Mouse (Mus musculus) CH12.LX (cell line): ENCODE data around the gene Psmb6. TPM values are rescaled to one million over a fixed set of nuclear protein-coding genes. Genes with fewer than 3 reads are reported as not detected.

Experiments
- DNase-seq: peaks from one replicate; pipeline ENCODE4 v3.0.0-alpha.2; 2013; ENCODE audit errors: extremely low read depth
- H3K27ac ChIP-seq: 2 replicates; pipeline ENCODE4 v1.5.1; 2012; ENCODE audit warnings: low read depth, mild to moderate bottlenecking, control low read depth, moderate library complexity; ENCODE audit not compliant: insufficient read depth
- H3K27me3 ChIP-seq: replicated peaks from 2 replicates; pipeline ENCODE3; 2012; ENCODE audit warnings: inconsistent platforms
- H3K36me3 ChIP-seq, 2 experiments: replicated peaks in 1 of 2; 2 replicates each; pipeline versions ENCODE3 to v1.6.1; 2012; ENCODE audit warnings: inconsistent platforms in 1 of 2, low read length in 1 of 2, mild to moderate bottlenecking in 1 of 2, mixed read lengths in 1 of 2, moderate library complexity in 1 of 2; ENCODE audit not compliant: control insufficient read depth in 1 of 2, insufficient read depth in 1 of 2
- H3K4me1 ChIP-seq, 2 experiments: 2 replicates each; pipeline ENCODE4 v1.6.1; 2012; ENCODE audit warnings: inconsistent platforms in 1 of 2, moderate library complexity in 1 of 2; ENCODE audit not compliant: insufficient read depth in 2 of 2, control insufficient read depth in 1 of 2
- H3K4me2 ChIP-seq: 2 replicates; pipeline ENCODE4 v1.6.1; 2012; ENCODE audit warnings: low read depth, mild to moderate bottlenecking, control low read depth; ENCODE audit not compliant: poor library complexity, insufficient read depth, severe bottlenecking
- H3K4me3 ChIP-seq, 3 experiments: fragments of 150-350 bp in 1 of 3; sonication (generic) in 1 of 3; replicated peaks in 1 of 3; 2 replicates each; pipeline versions ENCODE3 to v1.5.1; 2011 to 2012; ENCODE audit warnings: low read depth in 2 of 3, low read length in 2 of 3, mild to moderate bottlenecking in 2 of 3, moderate library complexity in 2 of 3, control low read depth in 1 of 3, improper control_type of control experiment in 1 of 3, inconsistent platforms in 1 of 3, mixed read lengths in 1 of 3; ENCODE audit not compliant: poor library complexity in 1 of 3
- H3K79me2 ChIP-seq: replicated peaks from 2 replicates; pipeline ENCODE4 v1.6.1; 2012; ENCODE audit warnings: mild to moderate bottlenecking, moderate library complexity; ENCODE audit not compliant: control insufficient read depth, poor library complexity, insufficient read depth, severe bottlenecking; ENCODE audit errors: extremely low read depth
- H3K9ac ChIP-seq: 2 replicates; pipeline ENCODE4 v1.6.1; 2012; ENCODE audit warnings: low read depth, mild to moderate bottlenecking, control low read depth, moderate library complexity; ENCODE audit not compliant: insufficient read depth
- H3K9me3 ChIP-seq: replicated peaks from 2 replicates; pipeline ENCODE3; 2012; ENCODE audit warnings: low read length, inconsistent platforms, mixed read lengths
- BHLHE40 ChIP-seq: IDR thresholded peaks from 2 replicates; pipeline ENCODE4 v1.6.1; 2011; ENCODE audit warnings: mild to moderate bottlenecking, low read depth, low read length, improper control_type of control experiment
- CHD1 ChIP-seq: IDR thresholded peaks from 2 replicates; pipeline ENCODE4 v1.6.1; 2012; ENCODE audit warnings: low read depth, low read length, improper control_type of control experiment, inconsistent platforms
- CHD2 ChIP-seq: IDR thresholded peaks from 2 replicates; pipeline ENCODE4 v1.6.1; 2011; ENCODE audit warnings: low read length, improper control_type of control experiment
- ELF1 ChIP-seq: IDR thresholded peaks from 2 replicates; pipeline ENCODE4 v1.6.1; 2014; ENCODE audit warnings: low read depth, mild to moderate bottlenecking, inconsistent platforms, low read length, improper control_type of control experiment
- EP300 ChIP-seq: IDR thresholded peaks from 2 replicates; pipeline ENCODE4 v1.6.1; 2011; ENCODE audit warnings: low read length, improper control_type of control experiment
- GABPA ChIP-seq: IDR thresholded peaks from 2 replicates; pipeline ENCODE4 v1.6.1; 2012; ENCODE audit warnings: low read depth, low read length, improper control_type of control experiment, inconsistent platforms; ENCODE audit not compliant: insufficient replicate concordance
- HCFC1 ChIP-seq: IDR thresholded peaks from 2 replicates; pipeline ENCODE4 v1.6.1; 2012; ENCODE audit warnings: low read depth, mild to moderate bottlenecking, inconsistent platforms, low read length, improper control_type of control experiment
- JUN ChIP-seq: IDR thresholded peaks from 2 replicates; pipeline ENCODE4 v1.6.1; 2011; ENCODE audit warnings: low read depth, mild to moderate bottlenecking, low read length, improper control_type of control experiment, moderate library complexity; ENCODE audit not compliant: insufficient read depth
- KAT2A ChIP-seq: IDR thresholded peaks from 2 replicates; pipeline ENCODE4 v1.6.1; 2012; ENCODE audit warnings: low read length, improper control_type of control experiment, inconsistent platforms; ENCODE audit not compliant: insufficient replicate concordance
- MAX ChIP-seq: IDR thresholded peaks from 2 replicates; pipeline ENCODE4 v1.6.1; 2011; ENCODE audit warnings: low read length, improper control_type of control experiment
- MXI1 ChIP-seq: IDR thresholded peaks from 2 replicates; pipeline ENCODE4 v1.6.1; 2011; ENCODE audit warnings: mild to moderate bottlenecking, low read depth, low read length, improper control_type of control experiment
- POLR2AphosphoS2 ChIP-seq: IDR thresholded peaks from 2 replicates; pipeline ENCODE4 v1.6.1; 2011; ENCODE audit warnings: low read depth, low read length, improper control_type of control experiment
- UBTF ChIP-seq: IDR thresholded peaks from 2 replicates; pipeline ENCODE4 v1.6.1; 2012; ENCODE audit warnings: low read depth, mild to moderate bottlenecking, inconsistent platforms, low read length, improper control_type of control experiment, moderate library complexity
- USF1 ChIP-seq: IDR thresholded peaks from 2 replicates; pipeline ENCODE4 v1.6.1; 2014; ENCODE audit warnings: low read depth, mild to moderate bottlenecking, inconsistent platforms, low read length, improper control_type of control experiment
- ZC3H11A ChIP-seq: IDR thresholded peaks from 2 replicates; pipeline ENCODE4 v1.6.1; 2012; ENCODE audit warnings: low read depth, mild to moderate bottlenecking, inconsistent platforms, low read length, improper control_type of control experiment
- ZNF384 ChIP-seq: IDR thresholded peaks from 2 replicates; pipeline ENCODE4 v1.6.1; 2012; ENCODE audit warnings: low read depth, low read length, improper control_type of control experiment, inconsistent platforms
- dilution Hi-C: fragments of 300-500 bp; cut with MboI; formaldehyde crosslinking; loops from 2 replicates; pipeline ENCODE4 v1.14.3; 2020; ENCODE audit warnings: low sequenced_read_pairs; ENCODE audit not compliant: extremely low pct_unique_long_range_greater_than_20kb, extremely low pct_ligation_motif_present
- in situ Hi-C: fragments of 300-500 bp; cut with MboI; formaldehyde crosslinking; loops from 3 replicates; pipeline ENCODE4 v1.14.3; 2019; ENCODE audit warnings: low sequenced_read_pairs, low pct_ligation_motif_present, low pct_unique_long_range_greater_than_20kb, mixed read lengths
- polyA plus RNA-seq: library from polyadenylated mRNA; unstranded; fragments of >175 nt; gene quantifications from 2 replicates; pipeline ENCODE4 v1.2.1, GENCODE M21; 2012; ENCODE audit warnings: low read depth; ENCODE audit not compliant: insufficient read length
- total RNA-seq, 2 experiments: library from RNA; depleted of rRNA; stranded (reverse); fragments of 300-350 nt in 1 of 2; fragments of >200 nt in 1 of 2; gene quantifications; 2 replicates each; pipeline ENCODE4 v1.2.3; 2012 to 2014

Psmb6 gene
- total and polyA plus RNA-seq, 3 experiments, result 779 to 921 (median 831) TPM

- DNase-seq, result no peak
- Histone ChIP-seq H3K79me2 (no peaks in the 10 kb centered on the region), H3K4me1 (peaks cover 0 to 9% of the 10 kb centered on the region in 2 experiments; a peak in 2 of 4 replicates)
- in situ Hi-C loops, result no loop called here
- TF ChIP-seq ZNF384, result no peak
- no peak for TF ChIP-seq USF1
- no peak for TF ChIP-seq ELF1
- no peak for TF ChIP-seq GABPA
- TF ChIP-seq, all 38 proteins: peak for 0
- Histone ChIP-seq H3K27ac (no peak overlapping the region), H3K4me3 (no peak overlapping the region), H3K4me2 (no peak overlapping the region), H3K9me3 (no peaks in the 10 kb centered on the region), H3K9ac (no peak overlapping the region), H3K27me3 (no peaks in the 10 kb centered on the region), H3K36me3 (peaks cover 0 to 12% of the 10 kb centered on the region in 2 experiments)
- dilution Hi-C loops, result no loop called here
Measured at GRCm38 (mm10) chr11:70544496-70544895, 19.3 kb downstream of the Psmb6 start.

- no peaks in the 10 kb centered on the region for H3K4me1 ChIP-seq
- no peaks in the 10 kb centered on the region for H3K79me2 ChIP-seq
- in situ Hi-C loops (no loop called here), dilution Hi-C loops (no loop called here)
- no peak overlapping the region for H3K27ac ChIP-seq
- DNase-seq, result no peak
- no peak for TF ChIP-seq HCFC1
- no peak for TF ChIP-seq MAX
- no peak for TF ChIP-seq ZC3H11A
- TF ChIP-seq UBTF, result no peak
- no peak for TF ChIP-seq CHD2
- no peak for TF ChIP-seq CHD1
- TF ChIP-seq KAT2A, result no peak
- no peak for TF ChIP-seq MXI1
- no peak for TF ChIP-seq BHLHE40
- no peak for TF ChIP-seq EP300
- TF ChIP-seq ZNF384, result no peak
- TF ChIP-seq JUN, result no peak
- TF ChIP-seq POLR2AphosphoS2, result no peak
- no peak overlapping the region for H3K4me3 ChIP-seq
- no peaks in the 10 kb centered on the region for H3K9me3 ChIP-seq
- no peaks in the 10 kb centered on the region for H3K27me3 ChIP-seq
- no peak overlapping the region for H3K4me2 ChIP-seq
- no peak overlapping the region for H3K9ac ChIP-seq
- H3K36me3 ChIP-seq, result peaks cover 0 to 47% of the 10 kb centered on the region in 2 experiments
Measured at GRCm38 (mm10) chr11:70551526-70551925, 26.4 kb downstream of the Psmb6 start.
